Mouse (Mus musculus): ENCODE measurements around the gene Ccdc190. TPM values are rescaled to one million over a fixed set of nuclear protein-coding genes. Genes with fewer than 3 reads are reported as not detected.

The Ccdc190 gene
- not detected in 2 replicates for polyA plus RNA-seq (2012)

- TF ChIP-seq TAL1 (IDR thresholded peaks at IDR 0.05; ENCODE audit: low read length) (no peak), GATA1 (IDR thresholded peaks at IDR 0.05; ENCODE audit: low read length) (no peak)
- Histone ChIP-seq H3K36me3 (ENCODE audit: control insufficient read depth) (no peaks in the 10 kb centered on the region), H3K4me1 (ENCODE audit: control insufficient read depth) (no peaks in the 10 kb centered on the region), H3K27me3 (ENCODE audit: control insufficient read depth) (no peaks in the 10 kb centered on the region), H3K9me3 (ENCODE audit: control insufficient read depth, low read length) (no peaks in the 10 kb centered on the region), H3K4me3 (replicated peaks) (no peak within 1 kb of the TSS)
Measured at GRCm38 (mm10) chr1:169928454-169928971, at the start of gene Ccdc190. TSS of gene Ccdc190 (plus strand) at chr1:169928648.

- H3K4me1 ChIP-seq (ENCODE audit: control insufficient read depth): no peaks in the 10 kb centered on the region
- no peak for TF ChIP-seq TAL1 (IDR thresholded peaks at IDR 0.05; ENCODE audit: low read length)
- no peak for TF ChIP-seq GATA1 (IDR thresholded peaks at IDR 0.05; ENCODE audit: low read length)
- H3K9me3 ChIP-seq (ENCODE audit: control insufficient read depth, low read length): peaks cover 2% of the 10 kb centered on the region; the same call in 1 of the 2 replicates
- H3K27me3 ChIP-seq (ENCODE audit: control insufficient read depth): no peaks in the 10 kb centered on the region
- H3K4me3 ChIP-seq (replicated peaks): no peak overlapping the region
- H3K36me3 ChIP-seq (ENCODE audit: control insufficient read depth): no peaks in the 10 kb centered on the region
Measured at GRCm38 (mm10) chr1:169879060-169879459, 49.4 kb upstream of the Ccdc190 start.

- no peaks in the 10 kb centered on the region for H3K27me3 ChIP-seq (ENCODE audit: control insufficient read depth)
- no peaks in the 10 kb centered on the region for H3K4me1 ChIP-seq (ENCODE audit: control insufficient read depth)
- no peak for TF ChIP-seq TAL1 (IDR thresholded peaks at IDR 0.05; ENCODE audit: low read length)
- no peak for TF ChIP-seq GATA1 (IDR thresholded peaks at IDR 0.05; ENCODE audit: low read length)
- H3K36me3 ChIP-seq (ENCODE audit: control insufficient read depth): no peaks in the 10 kb centered on the region
- peaks cover 2% of the 10 kb centered on the region; the same call in 1 of the 2 replicates for H3K9me3 ChIP-seq (ENCODE audit: control insufficient read depth, low read length)
- no peak overlapping the region for H3K4me3 ChIP-seq (replicated peaks)
Measured at GRCm38 (mm10) chr1:169880181-169880580, 48.3 kb upstream of the Ccdc190 start.

- H3K9me3 ChIP-seq (ENCODE audit: control insufficient read depth, low read length): peaks cover 2% of the 10 kb centered on the region; the same call in 1 of the 2 replicates
- H3K4me1 ChIP-seq (ENCODE audit: control insufficient read depth): no peaks in the 10 kb centered on the region
- no peaks in the 10 kb centered on the region for H3K27me3 ChIP-seq (ENCODE audit: control insufficient read depth)
- H3K4me3 ChIP-seq (replicated peaks): no peak overlapping the region
- no peaks in the 10 kb centered on the region for H3K36me3 ChIP-seq (ENCODE audit: control insufficient read depth)
- TF ChIP-seq TAL1 (IDR thresholded peaks at IDR 0.05; ENCODE audit: low read length) (no peak), GATA1 (IDR thresholded peaks at IDR 0.05; ENCODE audit: low read length) (no peak)
Measured at GRCm38 (mm10) chr1:169883081-169883565, 45.3 kb upstream of the Ccdc190 start.

- Histone ChIP-seq H3K27me3 (ENCODE audit: control insufficient read depth) (no peaks in the 10 kb centered on the region), H3K4me1 (ENCODE audit: control insufficient read depth) (no peaks in the 10 kb centered on the region), H3K9me3 (ENCODE audit: control insufficient read depth, low read length) (no peaks in the 10 kb centered on the region), H3K4me3 (replicated peaks) (no peak overlapping the region), H3K36me3 (ENCODE audit: control insufficient read depth) (no peaks in the 10 kb centered on the region)
- TF ChIP-seq TAL1 (IDR thresholded peaks at IDR 0.05; ENCODE audit: low read length) (no peak), GATA1 (IDR thresholded peaks at IDR 0.05; ENCODE audit: low read length) (no peak)
Measured at GRCm38 (mm10) chr1:169889250-169889649, 39.2 kb upstream of the Ccdc190 start.

GRCm38 (mm10) chr1:169893976-169894375, 34.5 kb upstream of the Ccdc190 start:
- TF ChIP-seq TAL1 (IDR thresholded peaks at IDR 0.05; ENCODE audit: low read length): no peak
- no peak for TF ChIP-seq GATA1 (IDR thresholded peaks at IDR 0.05; ENCODE audit: low read length)
- Histone ChIP-seq H3K27me3 (ENCODE audit: control insufficient read depth) (no peaks in the 10 kb centered on the region), H3K9me3 (ENCODE audit: control insufficient read depth, low read length) (no peaks in the 10 kb centered on the region), H3K36me3 (ENCODE audit: control insufficient read depth) (no peaks in the 10 kb centered on the region), H3K4me1 (ENCODE audit: control insufficient read depth) (no peaks in the 10 kb centered on the region), H3K4me3 (replicated peaks) (no peak overlapping the region)

GRCm38 (mm10) chr1:169895686-169896085, 32.8 kb upstream of the Ccdc190 start:
- H3K36me3 ChIP-seq (ENCODE audit: control insufficient read depth): no peaks in the 10 kb centered on the region
- no peak for TF ChIP-seq GATA1 (IDR thresholded peaks at IDR 0.05; ENCODE audit: low read length)
- TF ChIP-seq TAL1 (IDR thresholded peaks at IDR 0.05; ENCODE audit: low read length): no peak

GRCm38 (mm10) chr1:169897916-169898315, 30.5 kb upstream of the Ccdc190 start:
- Histone ChIP-seq H3K4me3 (replicated peaks) (no peak overlapping the region), H3K36me3 (ENCODE audit: control insufficient read depth) (no peaks in the 10 kb centered on the region), H3K27me3 (ENCODE audit: control insufficient read depth) (no peaks in the 10 kb centered on the region), H3K4me1 (ENCODE audit: control insufficient read depth) (no peaks in the 10 kb centered on the region), H3K9me3 (ENCODE audit: control insufficient read depth, low read length) (no peaks in the 10 kb centered on the region)
- TF ChIP-seq TAL1 (IDR thresholded peaks at IDR 0.05; ENCODE audit: low read length) (no peak), GATA1 (IDR thresholded peaks at IDR 0.05; ENCODE audit: low read length) (no peak)

More at GRCm38 (mm10) chr1:169895686-169896085, 32.8 kb upstream of the Ccdc190 start:
- no peaks in the 10 kb centered on the region for H3K27me3 ChIP-seq (ENCODE audit: control insufficient read depth)
- H3K9me3 ChIP-seq (ENCODE audit: control insufficient read depth, low read length): no peaks in the 10 kb centered on the region
- no peak overlapping the region for H3K4me3 ChIP-seq (replicated peaks)
- no peaks in the 10 kb centered on the region for H3K4me1 ChIP-seq (ENCODE audit: control insufficient read depth)

GRCm38 (mm10) chr1:169898607-169899006, 29.8 kb upstream of the Ccdc190 start:
- no peak for TF ChIP-seq GATA1 (IDR thresholded peaks at IDR 0.05; ENCODE audit: low read length)
- no peak for TF ChIP-seq TAL1 (IDR thresholded peaks at IDR 0.05; ENCODE audit: low read length)
- Histone ChIP-seq H3K9me3 (ENCODE audit: control insufficient read depth, low read length) (no peaks in the 10 kb centered on the region), H3K4me1 (ENCODE audit: control insufficient read depth) (no peaks in the 10 kb centered on the region), H3K27me3 (ENCODE audit: control insufficient read depth) (no peaks in the 10 kb centered on the region), H3K4me3 (replicated peaks) (no peak overlapping the region), H3K36me3 (ENCODE audit: control insufficient read depth) (no peaks in the 10 kb centered on the region)

All from erythroblast, embryonic 14.5 days (primary cell).